Mouse (Mus musculus): ENCODE results near the gene Usp24. TPM values are rescaled to one million over a fixed set of nuclear protein-coding genes. Genes with fewer than 3 reads are reported as not detected.

Gene Usp24
- total RNA-seq, 1 experiment, result 30.5 TPM

DNA sequence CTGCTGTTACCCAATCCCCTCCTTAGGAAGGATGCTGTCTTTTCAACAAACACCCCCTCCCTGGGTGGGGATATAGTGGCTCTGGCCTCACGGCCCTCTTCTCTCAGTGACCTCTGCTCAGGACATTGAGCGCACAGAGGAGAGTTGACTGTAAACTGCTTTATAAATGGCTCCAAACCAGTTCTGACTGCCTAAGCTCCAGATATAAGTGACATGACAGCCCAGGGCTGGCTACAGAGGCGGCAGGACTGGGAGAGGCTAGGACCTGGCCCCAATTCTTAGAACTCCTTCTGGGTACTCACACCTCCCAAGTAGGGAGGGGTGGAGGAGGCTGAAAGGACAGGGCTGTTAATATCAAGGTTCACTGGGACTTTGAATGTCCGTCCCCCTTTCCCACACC, 174.6 kb downstream of the Usp24 start:
- H3K36me3 ChIP-seq (ENCODE audit: control insufficient read depth, insufficient read depth, low read length, poor library complexity, severe bottlenecking), result no peaks in the 10 kb centered on the region
- no peak overlapping the region for H3K27ac ChIP-seq (ENCODE audit: insufficient read depth, low read depth, low read length, poor library complexity, severe bottlenecking)
- H3K4me1 ChIP-seq (ENCODE audit: control insufficient read depth in 2 of 2, insufficient read depth in 2 of 2, low read length in 2 of 2, poor library complexity in 1 of 2), result no peaks in the 10 kb centered on the region
- no peaks in the 10 kb centered on the region for H3K9me3 ChIP-seq (ENCODE audit: control insufficient read depth, insufficient read depth, low read depth, low read length)
- in situ Hi-C loops (cut with MboI; ENCODE audit: low sequenced_read_pairs in 2 of 2, unreplicated experiment in 2 of 2), result no loop called here
- no peak for DNase-seq (ENCODE audit: low read depth, low spot score)
- H3K9ac ChIP-seq (ENCODE audit: insufficient read depth, low read depth, low read length, poor library complexity, severe bottlenecking), result no peak overlapping the region
- no peak for TF ChIP-seq HCFC1 (IDR thresholded peaks at IDR 0.05; ENCODE audit: borderline replicate concordance, insufficient read depth, low read length)
- no peak for TF ChIP-seq ZNF384 (IDR thresholded peaks at IDR 0.05; ENCODE audit: low read depth, low read length)
- TF ChIP-seq MAFK (IDR thresholded peaks at IDR 0.05; ENCODE audit: insufficient read depth, low read depth, low read length), result no peak
- TF ChIP-seq ZC3H11A (IDR thresholded peaks at IDR 0.05; ENCODE audit: borderline replicate concordance, low read depth, low read length), result no peak
- TF ChIP-seq CHD2 (IDR thresholded peaks at IDR 0.05; ENCODE audit: low read depth, low read length), result no peak
- no peak overlapping the region for H3K4me3 ChIP-seq (ENCODE audit: insufficient read depth in 1 of 2, low read depth in 1 of 2, low read length in 2 of 2, poor library complexity in 1 of 2, severe bottlenecking in 1 of 2)

Other genes with a start within 250 kb of the Usp24 start
- gene Pcsk9, start 148.1 kb downstream of the Usp24 start, total RNA-seq (2012; rRNA removed), result 1.6 and 2.9 TPM in 2 replicates
- gene Bsnd, start 176.1 kb downstream of the Usp24 start, total RNA-seq (2012; rRNA removed), result 0.09 TPM in 1 of 2 replicates, not detected in the other
- 223 and 321 TPM in 2 replicates for gene Dhcr24, start 244.8 kb downstream of the Usp24 start, total RNA-seq (2012; rRNA removed)

All from ES-E14 (cell line).